Mouse (Mus musculus) CH12.LX (cell line): ENCODE measurements around the gene Srsf10. TPM values are rescaled to one million over a fixed set of nuclear protein-coding genes. Genes with fewer than 3 reads are reported as not detected.

Experiments
- DNase-seq: peaks from one replicate; pipeline ENCODE4 v3.0.0-alpha.2; 2013; ENCODE audit errors: extremely low read depth
- H3K27ac ChIP-seq: 2 replicates; pipeline ENCODE4 v1.5.1; 2012; ENCODE audit warnings: low read depth, mild to moderate bottlenecking, control low read depth, moderate library complexity; ENCODE audit not compliant: insufficient read depth
- H3K27me3 ChIP-seq: replicated peaks from 2 replicates; pipeline ENCODE3; 2012; ENCODE audit warnings: inconsistent platforms
- H3K36me3 ChIP-seq, 2 experiments: replicated peaks in 1 of 2; 2 replicates each; pipeline versions ENCODE3 to v1.6.1; 2012; ENCODE audit warnings: inconsistent platforms in 1 of 2, low read length in 1 of 2, mild to moderate bottlenecking in 1 of 2, mixed read lengths in 1 of 2, moderate library complexity in 1 of 2; ENCODE audit not compliant: control insufficient read depth in 1 of 2, insufficient read depth in 1 of 2
- H3K4me1 ChIP-seq, 2 experiments: 2 replicates each; pipeline ENCODE4 v1.6.1; 2012; ENCODE audit warnings: inconsistent platforms in 1 of 2, moderate library complexity in 1 of 2; ENCODE audit not compliant: insufficient read depth in 2 of 2, control insufficient read depth in 1 of 2
- H3K4me2 ChIP-seq: 2 replicates; pipeline ENCODE4 v1.6.1; 2012; ENCODE audit warnings: low read depth, mild to moderate bottlenecking, control low read depth; ENCODE audit not compliant: poor library complexity, insufficient read depth, severe bottlenecking
- H3K4me3 ChIP-seq, 3 experiments: fragments of 150-350 bp in 1 of 3; sonication (generic) in 1 of 3; replicated peaks in 1 of 3; 2 replicates each; pipeline versions ENCODE3 to v1.5.1; 2011 to 2012; ENCODE audit warnings: low read depth in 2 of 3, low read length in 2 of 3, mild to moderate bottlenecking in 2 of 3, moderate library complexity in 2 of 3, control low read depth in 1 of 3, improper control_type of control experiment in 1 of 3, inconsistent platforms in 1 of 3, mixed read lengths in 1 of 3; ENCODE audit not compliant: poor library complexity in 1 of 3
- H3K79me2 ChIP-seq: replicated peaks from 2 replicates; pipeline ENCODE4 v1.6.1; 2012; ENCODE audit warnings: mild to moderate bottlenecking, moderate library complexity; ENCODE audit not compliant: control insufficient read depth, poor library complexity, insufficient read depth, severe bottlenecking; ENCODE audit errors: extremely low read depth
- H3K9ac ChIP-seq: 2 replicates; pipeline ENCODE4 v1.6.1; 2012; ENCODE audit warnings: low read depth, mild to moderate bottlenecking, control low read depth, moderate library complexity; ENCODE audit not compliant: insufficient read depth
- H3K9me3 ChIP-seq: replicated peaks from 2 replicates; pipeline ENCODE3; 2012; ENCODE audit warnings: low read length, inconsistent platforms, mixed read lengths
- CHD1 ChIP-seq: IDR thresholded peaks from 2 replicates; pipeline ENCODE4 v1.6.1; 2012; ENCODE audit warnings: low read depth, low read length, improper control_type of control experiment, inconsistent platforms
- CHD2 ChIP-seq: IDR thresholded peaks from 2 replicates; pipeline ENCODE4 v1.6.1; 2011; ENCODE audit warnings: low read length, improper control_type of control experiment
- ELF1 ChIP-seq: IDR thresholded peaks from 2 replicates; pipeline ENCODE4 v1.6.1; 2014; ENCODE audit warnings: low read depth, mild to moderate bottlenecking, inconsistent platforms, low read length, improper control_type of control experiment
- ETS1 ChIP-seq: conservative IDR thresholded peaks from 2 replicates; pipeline ENCODE4 v1.6.1; 2012; ENCODE audit warnings: low read depth, mild to moderate bottlenecking, inconsistent platforms, low read length, improper control_type of control experiment, moderate library complexity
- GABPA ChIP-seq: IDR thresholded peaks from 2 replicates; pipeline ENCODE4 v1.6.1; 2012; ENCODE audit warnings: low read depth, low read length, improper control_type of control experiment, inconsistent platforms; ENCODE audit not compliant: insufficient replicate concordance
- HCFC1 ChIP-seq: IDR thresholded peaks from 2 replicates; pipeline ENCODE4 v1.6.1; 2012; ENCODE audit warnings: low read depth, mild to moderate bottlenecking, inconsistent platforms, low read length, improper control_type of control experiment
- MAX ChIP-seq: IDR thresholded peaks from 2 replicates; pipeline ENCODE4 v1.6.1; 2011; ENCODE audit warnings: low read length, improper control_type of control experiment
- POLR2A ChIP-seq: IDR thresholded peaks from 2 replicates; pipeline ENCODE4 v1.6.1; 2011; ENCODE audit warnings: low read depth, mild to moderate bottlenecking, improper control_type of control experiment, low read length
- SIN3A ChIP-seq: IDR thresholded peaks from 2 replicates; pipeline ENCODE4 v1.6.1; 2012; ENCODE audit warnings: low read length, improper control_type of control experiment, inconsistent platforms
- SMC3 ChIP-seq: IDR thresholded peaks from 2 replicates; pipeline ENCODE4 v1.6.1; 2011; ENCODE audit warnings: low read depth, low read length, improper control_type of control experiment
- ZMIZ1 ChIP-seq: IDR thresholded peaks from 2 replicates; pipeline ENCODE4 v1.6.1; 2012; ENCODE audit warnings: low read depth, mild to moderate bottlenecking, inconsistent platforms, low read length, improper control_type of control experiment
- dilution Hi-C: fragments of 300-500 bp; cut with MboI; formaldehyde crosslinking; loops from 2 replicates; pipeline ENCODE4 v1.14.3; 2020; ENCODE audit warnings: low sequenced_read_pairs; ENCODE audit not compliant: extremely low pct_unique_long_range_greater_than_20kb, extremely low pct_ligation_motif_present
- in situ Hi-C: fragments of 300-500 bp; cut with MboI; formaldehyde crosslinking; loops from 3 replicates; pipeline ENCODE4 v1.14.3; 2019; ENCODE audit warnings: low sequenced_read_pairs, low pct_ligation_motif_present, low pct_unique_long_range_greater_than_20kb, mixed read lengths
- polyA plus RNA-seq: library from polyadenylated mRNA; unstranded; fragments of >175 nt; gene quantifications from 2 replicates; pipeline ENCODE4 v1.2.1, GENCODE M21; 2012; ENCODE audit warnings: low read depth; ENCODE audit not compliant: insufficient read length
- total RNA-seq, 2 experiments: library from RNA; depleted of rRNA; stranded (reverse); fragments of 300-350 nt in 1 of 2; fragments of >200 nt in 1 of 2; gene quantifications; 2 replicates each; pipeline ENCODE4 v1.2.3; 2012 to 2014

Srsf10 gene
- total and polyA plus RNA-seq, 3 experiments = 85.7 to 291 (median 179) TPM

DNA sequence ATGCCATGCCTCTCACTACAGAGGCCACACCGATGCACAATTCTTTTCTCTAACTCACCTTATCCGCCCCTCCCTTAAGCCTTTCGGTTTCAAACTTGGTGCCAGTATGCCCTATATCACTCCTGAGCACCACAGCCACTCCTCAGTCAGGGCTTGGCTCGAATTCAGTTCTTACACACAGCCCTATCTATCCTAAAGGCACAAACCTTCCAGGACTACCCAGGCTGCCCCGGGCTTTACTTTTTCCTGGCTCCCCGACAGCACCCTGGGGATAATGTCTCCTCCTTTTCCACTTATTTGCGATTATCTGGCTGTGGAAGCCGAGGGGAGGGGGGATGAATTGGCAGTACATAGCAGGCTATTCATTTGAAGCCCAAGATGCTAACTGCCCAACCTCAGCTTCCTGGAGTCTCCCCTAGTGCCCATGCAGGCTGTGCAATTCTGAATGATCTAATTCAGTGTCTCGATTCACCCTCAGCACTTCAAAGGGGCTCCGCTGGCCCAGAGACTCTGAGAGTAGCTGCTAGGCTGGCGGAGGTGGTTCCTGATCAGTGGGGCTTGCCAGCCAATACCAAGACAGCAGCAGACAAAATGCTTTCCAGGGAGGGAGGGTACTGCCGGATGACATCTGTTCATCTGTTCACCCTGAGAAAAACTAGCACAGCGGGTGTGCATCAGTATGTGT, 5.0 kb upstream of the Srsf10 start:
- TF ChIP-seq MAX = no peak
- dilution Hi-C loops (no loop called here), in situ Hi-C loops (no loop called here)
- peaks cover 0 to 9% of the 10 kb centered on the region in 2 experiments; a peak in 2 of 4 replicates for H3K4me1 ChIP-seq
- no peak overlapping the region for H3K4me2 ChIP-seq
- no peak overlapping the region for H3K9ac ChIP-seq
- no peaks in the 10 kb centered on the region for H3K79me2 ChIP-seq
- H3K4me3 ChIP-seq = no peak overlapping the region
- H3K27ac ChIP-seq = no peak overlapping the region
- no peaks in the 10 kb centered on the region for H3K9me3 ChIP-seq
- no peak for DNase-seq
- H3K27me3 ChIP-seq = no peaks in the 10 kb centered on the region
- no peaks in the 10 kb centered on the region for H3K36me3 ChIP-seq

DNA sequence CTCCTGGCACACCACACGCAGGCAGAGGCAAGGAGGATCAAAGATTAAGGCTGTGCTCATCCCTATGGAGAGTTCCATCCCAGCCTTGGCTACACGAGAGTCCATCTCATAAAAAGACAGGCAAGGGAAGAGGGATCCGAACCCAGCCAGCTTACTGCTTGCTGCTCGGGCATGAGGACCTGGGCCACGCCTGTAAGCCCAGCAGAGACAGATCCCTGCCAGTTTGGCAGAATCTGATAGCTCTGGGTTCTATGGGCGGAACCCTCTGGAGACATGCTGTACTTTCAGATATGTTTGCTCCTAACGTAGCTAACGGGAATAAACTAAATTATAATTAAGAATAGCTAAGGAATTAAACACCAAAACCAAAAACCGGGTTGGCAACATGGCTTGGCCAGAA, 3.6 kb upstream of the Srsf10 start:
- Histone ChIP-seq H3K79me2 (peaks cover 9% of the 10 kb centered on the region), H3K27ac (no peak overlapping the region), H3K9me3 (no peaks in the 10 kb centered on the region), H3K27me3 (no peaks in the 10 kb centered on the region), H3K36me3 (no peaks in the 10 kb centered on the region), H3K4me2 (no peak overlapping the region), H3K4me1 (peaks cover 0 to 9% of the 10 kb centered on the region in 2 experiments; a peak in 2 of 4 replicates), H3K9ac (no peak overlapping the region), H3K4me3 (no peak overlapping the region)
- DNase-seq = no peak
- no peak for TF ChIP-seq POLR2A
- TF ChIP-seq SMC3 = no peak
- in situ Hi-C loops = no loop called here
- dilution Hi-C loops = no loop called here

DNA sequence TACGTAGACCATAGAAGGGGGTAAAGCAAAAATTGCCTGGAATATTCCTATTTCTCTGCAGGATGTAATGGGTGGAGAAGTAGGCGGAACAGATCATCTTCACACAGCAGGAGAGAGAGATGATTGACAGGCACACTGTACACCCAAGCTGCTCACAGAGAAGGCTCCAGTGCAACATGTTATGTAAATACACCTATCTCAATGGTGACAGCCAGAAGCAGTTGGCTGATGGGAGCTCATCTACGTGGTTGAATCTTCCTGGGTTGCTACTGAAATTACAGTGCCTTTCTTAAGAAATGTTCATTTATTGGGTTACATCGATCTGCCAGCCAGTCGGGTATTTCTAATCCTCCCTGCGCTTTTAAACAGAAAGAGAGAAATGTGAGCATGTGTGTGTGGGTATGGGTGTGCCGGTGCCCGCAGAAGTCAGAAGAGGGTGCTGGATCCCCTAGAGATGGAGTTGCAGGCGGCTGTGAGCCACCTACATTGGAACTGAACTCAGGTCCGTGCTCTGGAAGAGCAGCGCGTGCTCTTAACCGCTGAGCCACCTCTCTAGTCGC, 1.5 kb upstream of the Srsf10 start:
- Histone ChIP-seq H3K4me1 (peaks cover 0 to 19% of the 10 kb centered on the region in 2 experiments; a peak in 2 of 4 replicates), H3K27ac (no peak overlapping the region), H3K36me3 (peaks cover 0 to 4% of the 10 kb centered on the region in 2 experiments), H3K9me3 (no peaks in the 10 kb centered on the region), H3K4me3 (no peak overlapping the region), H3K79me2 (peaks cover 26% of the 10 kb centered on the region), H3K27me3 (no peaks in the 10 kb centered on the region), H3K9ac (no peak overlapping the region), H3K4me2 (no peak overlapping the region)
- TF ChIP-seq SIN3A (no peak), CHD2 (no peak), ZMIZ1 (no peak), ETS1 (no peak), ELF1 (no peak), GABPA (no peak), POLR2A (no peak), CHD1 (no peak), HCFC1 (no peak)
- in situ Hi-C loops (no loop called here), dilution Hi-C loops (no loop called here)
- DNase-seq = no peak
